Mouse (Mus musculus) liver, postnatal 0 days (tissue): ENCODE results near the gene Ehd1.
A peak's percentile ranks its signal among the peaks of the same experiment; 100 is the strongest.

Experiments
- CTCF ChIP-seq: sonication (generic); IDR thresholded peaks from 2 replicates; pipeline ENCODE4 v1.5.1; 2016; ENCODE audit warnings: antibody characterized with exemption, low read depth
- EP300 ChIP-seq: IDR thresholded peaks from 2 replicates; pipeline ENCODE4 v1.6.1; 2016; ENCODE audit warnings: antibody characterized with exemption, low read depth, mild to moderate bottlenecking

GRCm38 (mm10) chr19:6236053-6236441, 40.5 kb upstream of the Ehd1 start:
- TF ChIP-seq CTCF (no peak), EP300 (peak; percentile 80; the same call in 1 of the 2 replicates)
